Mouse (Mus musculus): ENCODE measurements around the gene Zan.

Zan gene

DNA sequence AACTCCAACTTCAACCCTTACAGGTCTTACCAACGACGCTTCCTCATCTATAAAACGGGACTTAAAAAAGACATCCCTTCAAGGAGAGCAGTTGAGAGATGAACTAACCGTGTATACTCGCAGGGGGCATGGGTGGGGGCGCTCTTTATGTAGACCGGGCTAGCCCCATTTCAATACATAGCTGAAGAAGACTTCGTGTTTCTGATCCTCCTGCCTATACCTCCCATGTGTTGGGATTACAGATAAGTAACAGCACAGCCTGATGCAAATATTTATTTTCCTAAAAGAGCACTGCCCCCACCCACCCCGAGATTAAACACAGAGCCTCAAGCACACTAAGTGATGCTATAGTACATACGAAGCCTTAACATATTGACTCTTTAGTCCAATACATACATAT is 142.5 kb downstream of the Zan start:
- DNase-seq (ENCODE audit: low read depth, low spot score), result no peak

DNA sequence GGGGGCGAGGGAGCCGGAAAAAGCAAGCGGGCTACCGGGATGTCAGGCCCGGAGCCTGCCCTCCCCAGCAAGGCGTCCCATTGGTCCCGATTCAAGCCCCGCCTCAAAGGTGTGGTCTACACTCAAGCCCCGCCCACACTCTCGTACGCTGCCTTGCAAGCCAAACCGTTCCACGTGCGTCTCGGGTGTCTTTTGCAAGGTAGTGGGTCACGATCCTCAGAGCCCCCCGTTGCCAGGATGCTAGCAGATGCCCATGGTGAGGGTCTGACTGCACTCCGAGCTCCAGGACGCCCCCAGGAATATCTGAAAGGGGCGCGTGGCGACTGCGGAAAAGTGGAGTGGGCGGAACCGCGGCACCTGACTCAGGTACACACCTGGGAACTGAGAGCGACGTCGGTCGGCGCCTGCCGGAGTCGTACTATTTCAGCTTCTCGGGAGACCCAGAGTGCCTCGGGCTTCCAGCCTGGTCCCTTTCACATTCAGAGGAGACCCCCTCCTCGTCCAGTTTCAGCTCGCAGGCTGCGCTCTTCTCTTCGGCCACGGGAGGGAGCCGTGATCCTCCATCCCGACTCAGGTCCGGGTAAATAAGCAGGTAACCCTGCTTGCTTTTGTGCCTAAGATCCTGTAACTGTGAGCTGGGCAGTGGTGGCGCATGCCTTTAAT is 143.2 kb downstream of the Zan start, which contains the start of gene Slc12a9:
Gene Slc12a9 (minus strand): TSS at position 86 of the 663 bp plus-strand sequence.
- peak; percentile 94 for DNase-seq (ENCODE audit: low read depth, low spot score)

GRCm38 (mm10) chr5:137332857-137333511 is 143.9 kb downstream of the Zan start:
- no peak for DNase-seq (ENCODE audit: low read depth, low spot score)

GRCm38 (mm10) chr5:137330910-137331309 is 146.0 kb downstream of the Zan start:
- no peak for DNase-seq (ENCODE audit: low read depth, low spot score)
